20 mouse cellular contexts compared by ENCODE assay signal in the genomic region with DNA sequence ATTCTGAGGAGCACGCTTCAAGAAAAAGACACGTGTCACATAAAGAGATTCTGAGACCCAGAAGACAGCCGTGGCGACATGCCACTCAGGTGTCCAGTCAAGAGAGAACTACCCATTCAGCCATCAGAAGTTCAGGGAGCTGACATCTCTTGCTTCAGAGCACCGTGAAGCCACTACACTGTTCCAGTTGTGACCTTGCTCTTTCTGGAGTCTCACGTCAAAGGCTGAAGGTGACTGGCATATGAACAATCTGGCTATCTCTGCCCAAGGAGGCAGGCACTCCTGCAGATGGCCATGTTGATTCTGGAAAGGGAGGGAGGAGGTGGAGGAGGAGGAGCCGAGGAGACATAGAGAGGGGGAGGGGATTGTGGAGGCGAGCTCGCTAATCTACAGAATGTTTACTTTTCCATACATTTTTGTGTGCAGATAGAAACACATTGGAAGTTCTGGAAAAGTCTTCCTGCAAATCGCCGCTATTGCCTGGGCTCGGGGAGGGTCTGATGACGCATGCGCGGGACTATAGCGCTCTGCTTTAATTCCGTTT.
DNase-seq lines count a peak whose midpoint lies in the region; ATAC-seq and TF ChIP-seq lines count a peak whose summit lies in the region.
"Had no signal": no experiment of that assay in that cellular context is flagged by ENCODE, and none has a peak within 500 bp of the region (broad histone marks: within the 10 kb centered on the region; RNA-seq: fewer than 3 reads in every experiment).

No protein-coding gene starts in this region.

- no peak for DNase-seq in heart, postnatal 10 days
- DNase-seq in lung, adult 18-20 months: no peak
- DNase-seq in right cerebral cortex, adult 2 months (ENCODE audit: low spot score in 2 of 2): no peak
- DNase-seq: adrenal gland, postnatal 14 days; cerebellum, adult 18-20 months; cerebellum, postnatal 25 days; embryo, embryonic 11 days; gastrocnemius, adult 2 months; kidney, adult 2 months; kidney, postnatal 10 days; right cerebral cortex, adult 18-20 months; thymus, adult 2 months had no signal

- H3K9me3 ChIP-seq in heart, embryonic 13.5 days: no peaks in the 10 kb centered on the region
- no peaks in the 10 kb centered on the region for H3K9me3 ChIP-seq in lung, embryonic 16.5 days (ENCODE audit: control insufficient read depth, low read length)
- H3K9me3 ChIP-seq: limb, embryonic 15.5 days; midbrain, embryonic 12.5 days; neural tube, embryonic 12.5 days had no signal

- no peak overlapping the region for H3K27ac ChIP-seq in heart, embryonic 13.5 days (replicated peaks)
- no peak overlapping the region for H3K27ac ChIP-seq in lung, embryonic 16.5 days (ENCODE audit: low read length)
- H3K27ac ChIP-seq in small intestine, adult 2 months (ENCODE audit: insufficient read depth, low read depth, low read length): no peak overlapping the region
- H3K27ac ChIP-seq: gastrocnemius, adult 2 months; limb, embryonic 15.5 days; midbrain, embryonic 12.5 days; neural tube, embryonic 12.5 days had no signal

- 52% methylated on average over 17 of the region's 17 CpGs for WGBS in heart, embryonic 13.5 days
- whole genome bisulfite sequencing in lung, embryonic 16.5 days: 39% methylated on average over 17 of the region's 17 CpGs
- WGBS in small intestine, adult 2 months: 43% methylated on average over 17 of the region's 17 CpGs

- H3K9ac ChIP-seq in heart, embryonic 13.5 days: no peak overlapping the region
- no peak overlapping the region for H3K9ac ChIP-seq in lung, embryonic 16.5 days (ENCODE audit: low read length)
- H3K9ac ChIP-seq: limb, embryonic 15.5 days; midbrain, embryonic 12.5 days; neural tube, embryonic 12.5 days had no signal

- TF ChIP-seq CTCF in small intestine, adult 2 months (IDR thresholded peaks at IDR 0.05; ENCODE audit: extremely low read depth, insufficient read length, insufficient replicate concordance, low read depth, low read length): no peak

- peaks cover 9% of the 10 kb centered on the region for H3K4me1 ChIP-seq in heart, embryonic 13.5 days
- peaks cover 12% of the 10 kb centered on the region for H3K4me1 ChIP-seq in lung, embryonic 16.5 days (replicated peaks; ENCODE audit: control insufficient read depth, insufficient read depth, low read length)
- H3K4me1 ChIP-seq in small intestine, adult 2 months (ENCODE audit: control insufficient read depth, insufficient read depth, insufficient read length, low read length): no peaks in the 10 kb centered on the region
- H3K4me1 ChIP-seq: midbrain, embryonic 12.5 days; neural tube, embryonic 12.5 days had no signal

- H3K4me3 ChIP-seq in heart, embryonic 13.5 days: no peak overlapping the region
- peak overlapping the region; percentile 12; the same call in 1 of the 2 replicates for H3K4me3 ChIP-seq in lung, embryonic 16.5 days (ENCODE audit: low read length)
- H3K4me3 ChIP-seq in small intestine, adult 2 months (ENCODE audit: low read depth, low read length): peak overlapping the region; percentile 18; the same call in 1 of the 2 replicates
- H3K4me3 ChIP-seq: gastrocnemius, adult 2 months; limb, embryonic 15.5 days; midbrain, embryonic 12.5 days; neural tube, embryonic 12.5 days had no signal

- no peak for TF ChIP-seq POLR2A in small intestine, adult 2 months (IDR thresholded peaks at IDR 0.05; ENCODE audit: low read depth, low read length)

- H3K36me3 ChIP-seq in heart, embryonic 13.5 days: no peaks in the 10 kb centered on the region
- no peaks in the 10 kb centered on the region for H3K36me3 ChIP-seq in lung, embryonic 16.5 days (ENCODE audit: control insufficient read depth, insufficient read depth, low read length)
- no peaks in the 10 kb centered on the region for H3K36me3 ChIP-seq in small intestine, adult 2 months (ENCODE audit: control insufficient read depth, insufficient read depth, low read length)
- H3K36me3 ChIP-seq: limb, embryonic 15.5 days; midbrain, embryonic 12.5 days; neural tube, embryonic 12.5 days had no signal

- H3K4me2 ChIP-seq in heart, embryonic 13.5 days: peak overlapping the region; percentile 47
- H3K4me2 ChIP-seq in lung, embryonic 16.5 days (ENCODE audit: low read depth, low read length): peak overlapping the region; percentile 47
- H3K4me2 ChIP-seq: limb, embryonic 15.5 days; midbrain, embryonic 12.5 days; neural tube, embryonic 12.5 days had no signal

- H3K27me3 ChIP-seq in heart, embryonic 13.5 days (replicated peaks): no peaks in the 10 kb centered on the region
- H3K27me3 ChIP-seq in lung, embryonic 16.5 days (ENCODE audit: control insufficient read depth, insufficient read depth, low read depth, low read length): no peaks in the 10 kb centered on the region
- no peaks in the 10 kb centered on the region for H3K27me3 ChIP-seq in small intestine, adult 2 months (ENCODE audit: control insufficient read depth, insufficient read depth, low read length)
- H3K27me3 ChIP-seq: limb, embryonic 15.5 days; midbrain, embryonic 12.5 days; neural tube, embryonic 12.5 days had no signal

- intact Hi-C loops in heart, postnatal 10 days (cut with DNase I): no loop called here

- ATAC-seq in heart, embryonic 13.5 days (ENCODE audit: extremely low read depth, insufficient number of reproducible peaks, low FRiP score, low TSS enrichment): no peak
- ATAC-seq in lung, embryonic 16.5 days (ENCODE audit: low read depth): peak; percentile 55; the same call in 1 of the 2 replicates
- ATAC-seq in CD4-positive, CD25-positive, alpha-beta regulatory T cell, adult 4 months: no peak
- ATAC-seq: hindbrain, embryonic 16.5 days had no signal
